Mouse (Mus musculus) urinary bladder, postnatal 4 days (tissue): Measurements from ENCODE around the gene Mfrp.
A peak's percentile ranks its signal among the peaks of the same experiment; 100 is the strongest.

ENCODE experiments used
- DNase-seq, 2 experiments: peaks; one replicate each; pipeline ENCODE4 v3.0.0; 2021 to 2022; ENCODE audit warnings: low spot score in 2 of 2

Gene Mfrp

GRCm38 (mm10) chr9:44129633-44130032 lies 28.1 kb downstream of the Mfrp start:
- no peak for DNase-seq

- DNase-seq = peak in 1 of 2 experiments; percentile 70
Measured at GRCm38 (mm10) chr9:44130034-44130433, 28.5 kb downstream of the Mfrp start.

GRCm38 (mm10) chr9:44130581-44131275 lies 29.2 kb downstream of the Mfrp start:
- DNase-seq = no peak

GRCm38 (mm10) chr9:44131276-44131590 lies 29.7 kb downstream of the Mfrp start:
- no peak for DNase-seq

- DNase-seq = no peak
Measured at GRCm38 (mm10) chr9:44132200-44132599, 30.7 kb downstream of the Mfrp start.

GRCm38 (mm10) chr9:44133287-44133686 lies 31.8 kb downstream of the Mfrp start:
- DNase-seq = no peak

- peak in 1 of 2 experiments; percentile 53 for DNase-seq
Measured at GRCm38 (mm10) chr9:44134101-44134850, 32.7 kb downstream of the Mfrp start, which contains the start of gene Mcam. Gene Mcam, plus strand, starts transcription at chr9:44134469.

- DNase-seq = peak in 1 of 2 experiments; percentile 67
Measured at GRCm38 (mm10) chr9:44134851-44135730, 33.6 kb downstream of the Mfrp start.

- DNase-seq = no peak
Measured at GRCm38 (mm10) chr9:44135731-44136411, 34.3 kb downstream of the Mfrp start.

- DNase-seq = no peak
Measured at GRCm38 (mm10) chr9:44137846-44138245, 36.3 kb downstream of the Mfrp start.

- DNase-seq = no peak
Measured at GRCm38 (mm10) chr9:44141951-44142350, 40.4 kb downstream of the Mfrp start.

- DNase-seq = no peak
Measured at GRCm38 (mm10) chr9:44143421-44143820, 41.9 kb downstream of the Mfrp start.

GRCm38 (mm10) chr9:44144023-44144717 lies 42.6 kb downstream of the Mfrp start:
- no peak for DNase-seq

- DNase-seq = no peak
Measured at GRCm38 (mm10) chr9:44144718-44145060, 43.2 kb downstream of the Mfrp start.

- no peak for DNase-seq
Measured at GRCm38 (mm10) chr9:44147290-44147689, 45.8 kb downstream of the Mfrp start.
